Mouse (Mus musculus) megakaryocyte-erythroid progenitor cell, adult 5-6 weeks (primary cell): Measurements from ENCODE around the gene Recql5. TPM values are rescaled to one million over a fixed set of nuclear protein-coding genes. Genes with fewer than 3 reads are reported as not detected.

Experiments
- ATAC-seq: replicated peaks from 2 replicates; pipeline ENCODE4 v1.8.0; 2016; ENCODE audit warnings: mild to moderate bottlenecking, inconsistent platforms; ENCODE audit not compliant: severe bottlenecking, poor library complexity, low FRiP score, low TSS enrichment
- total RNA-seq, 2 experiments: library from RNA; stranded (forward) in 1 of 2; stranded (reverse) in 1 of 2; fragments of 200-1000, 215-1000 nt in 1 of 2; fragments of >200 nt in 1 of 2; fragmentation: Nextera tagmentation in 1 of 2; gene quantifications; 2 replicates each; pipeline ENCODE4 v1.2.3; 2014 to 2017

The Recql5 gene
- 19.7 and 22.7 TPM in 2 replicates for total RNA-seq (2014; fragmentation: Nextera tagmentation)
- 17.0 and 21.0 TPM in 2 replicates for total RNA-seq (2017)

DNA sequence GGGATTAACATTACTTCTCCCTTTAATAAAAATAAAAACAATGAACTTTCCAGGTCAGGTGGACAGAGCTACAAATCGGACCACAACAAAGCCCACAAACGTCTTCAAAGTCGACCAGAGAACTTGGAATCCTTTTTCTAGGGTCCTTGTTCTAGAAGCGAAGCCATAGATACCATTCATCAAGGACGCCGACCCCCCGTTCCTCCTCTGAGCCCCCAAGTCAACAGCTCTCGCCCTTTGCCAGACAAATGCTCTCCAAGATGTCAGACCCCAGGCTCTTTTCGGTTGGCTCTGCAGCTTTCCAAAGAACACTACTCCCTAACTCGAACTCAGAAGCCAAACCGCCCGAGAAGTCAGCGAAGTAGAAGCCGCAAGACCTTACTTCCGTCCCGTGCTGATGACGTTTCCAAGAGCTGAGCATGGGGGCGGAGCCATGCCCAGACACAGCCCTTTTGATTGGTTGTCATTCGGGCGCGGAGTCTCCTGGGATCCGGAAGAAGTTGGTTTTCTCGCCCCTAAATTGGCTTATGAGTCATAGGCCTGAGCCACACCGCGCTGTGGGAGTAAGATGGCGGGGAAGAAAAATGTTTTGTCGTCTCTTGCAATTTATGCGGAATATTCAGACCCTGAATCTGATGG, at the start of gene Recql5, which contains the start of gene Sap30bp:
Gene Recql5, minus strand, starts transcription at position 370 of the 639 bp plus-strand sequence.
Gene Sap30bp, plus strand, starts transcription at position 175 of the 639 bp plus-strand sequence.
- ATAC-seq: peak; percentile 97

DNA sequence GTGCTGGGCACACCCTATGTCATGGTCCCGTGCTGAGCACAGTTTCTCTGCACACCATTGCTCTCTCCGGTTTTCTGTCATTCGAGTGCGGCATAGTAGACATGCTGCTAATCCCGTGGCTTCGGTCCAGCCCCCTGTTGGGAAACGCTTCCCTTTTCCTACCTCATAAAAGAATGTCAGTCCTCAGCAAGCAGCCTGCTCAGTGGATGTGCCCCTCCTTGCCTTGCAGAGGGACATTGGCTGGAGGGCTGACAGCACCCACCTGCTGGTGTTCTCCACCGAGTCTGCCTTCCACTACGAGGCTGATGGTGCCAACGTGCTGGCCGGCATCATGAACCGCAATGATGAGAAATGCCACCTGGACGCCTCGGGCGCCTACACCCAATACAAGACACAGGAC, 49.2 kb upstream of the Recql5 start:
- no peak for ATAC-seq

DNA sequence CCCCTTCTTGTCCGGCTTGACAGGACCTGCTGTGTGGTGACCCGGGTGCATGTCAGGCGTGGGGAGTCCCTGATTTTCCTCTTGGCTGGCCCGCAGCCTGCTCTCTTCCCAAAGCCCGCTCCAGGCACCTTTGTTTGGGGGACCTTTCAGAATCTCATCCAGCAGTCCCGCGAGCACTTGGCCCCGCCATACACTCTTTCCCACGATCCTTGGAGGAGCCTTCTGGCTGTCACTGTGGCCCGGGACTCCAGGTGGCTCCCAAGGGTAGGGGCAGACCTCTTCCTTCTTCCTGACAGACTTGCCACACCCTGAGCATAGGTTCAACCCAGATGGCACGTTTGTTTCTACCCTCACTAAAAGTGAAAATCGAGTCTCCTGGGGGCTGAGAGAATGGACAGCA, 42.3 kb upstream of the Recql5 start:
- no peak for ATAC-seq

DNA sequence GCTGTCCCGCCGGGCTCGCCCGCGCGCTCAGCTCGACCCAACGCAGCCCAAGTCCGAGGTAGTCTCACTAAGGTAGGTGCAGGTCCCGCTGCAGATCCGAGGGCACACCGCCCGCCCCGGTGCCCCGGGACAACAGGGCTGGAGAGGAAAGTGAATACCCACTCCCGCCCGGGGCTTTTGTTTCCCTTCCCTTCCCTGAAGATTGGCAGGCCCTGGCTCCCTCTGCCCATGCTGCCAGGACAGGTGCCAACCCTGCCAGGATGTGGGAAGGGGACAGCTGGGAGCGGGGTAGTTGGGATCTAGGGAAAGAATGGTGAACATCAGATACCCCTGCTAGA, 41.8 kb upstream of the Recql5 start:
- ATAC-seq: no peak

DNA sequence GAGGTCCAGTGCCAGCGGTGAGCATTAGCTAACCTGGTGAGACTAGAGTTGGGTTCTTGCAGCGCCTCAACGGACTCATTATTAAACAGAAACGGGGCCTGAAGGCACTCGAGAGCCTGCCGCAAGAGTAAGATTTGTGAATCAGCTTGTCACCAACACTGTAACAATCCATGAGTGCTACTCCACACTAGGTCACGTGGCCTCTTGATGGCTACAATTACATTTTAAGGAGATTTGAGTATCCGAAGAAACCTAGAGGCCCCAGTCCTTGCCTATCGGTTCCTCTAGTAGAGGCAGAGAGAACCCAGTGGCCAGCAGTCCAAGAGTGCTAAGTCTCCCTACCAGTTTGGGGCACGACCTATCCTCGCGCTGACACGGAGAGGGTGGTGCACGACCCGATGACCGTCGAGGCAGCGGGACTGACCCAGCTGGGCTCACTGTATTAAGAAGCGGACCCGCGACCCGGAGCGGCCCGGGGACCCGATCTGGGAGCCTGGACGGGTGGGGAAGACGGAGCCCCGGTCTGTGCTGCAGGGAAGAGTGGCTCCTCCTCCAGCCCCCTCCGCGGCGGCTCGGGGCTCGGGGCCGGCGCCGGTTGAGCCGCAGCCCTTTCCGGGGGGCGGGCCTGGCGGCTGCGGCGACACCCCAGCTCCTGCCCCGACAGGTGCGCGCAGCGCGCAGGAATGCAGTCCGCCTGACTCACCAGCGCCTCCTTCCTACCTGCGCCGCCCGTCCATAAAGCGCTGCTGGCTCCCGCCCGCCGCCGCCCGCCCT, 41.2 kb upstream of the Recql5 start, which contains the start of gene Itgb4:
Gene Itgb4, plus strand, starts transcription at position 401 of the 774 bp plus-strand sequence.
- ATAC-seq: peak; percentile 15; the same call in 1 of the 2 replicates

DNA sequence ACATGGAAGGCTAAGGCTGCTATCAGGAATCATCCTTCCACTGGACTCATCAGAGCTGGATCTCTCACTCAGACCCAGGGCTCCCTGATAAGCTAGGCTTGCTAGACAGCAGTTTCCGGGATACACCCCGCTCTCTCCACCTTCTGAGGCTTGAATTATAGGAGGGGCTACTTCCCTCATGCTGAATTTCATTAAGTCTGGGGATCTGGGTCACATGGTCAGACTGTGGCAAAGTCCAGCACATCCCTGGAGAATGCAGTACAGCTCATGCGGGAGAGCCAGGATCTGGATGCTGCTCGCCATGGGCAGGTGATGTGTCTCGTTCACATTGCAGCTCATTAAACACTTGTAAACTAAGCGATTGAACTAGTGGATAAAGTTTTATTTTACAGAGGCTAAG, 37.7 kb upstream of the Recql5 start:
- no peak for ATAC-seq

DNA sequence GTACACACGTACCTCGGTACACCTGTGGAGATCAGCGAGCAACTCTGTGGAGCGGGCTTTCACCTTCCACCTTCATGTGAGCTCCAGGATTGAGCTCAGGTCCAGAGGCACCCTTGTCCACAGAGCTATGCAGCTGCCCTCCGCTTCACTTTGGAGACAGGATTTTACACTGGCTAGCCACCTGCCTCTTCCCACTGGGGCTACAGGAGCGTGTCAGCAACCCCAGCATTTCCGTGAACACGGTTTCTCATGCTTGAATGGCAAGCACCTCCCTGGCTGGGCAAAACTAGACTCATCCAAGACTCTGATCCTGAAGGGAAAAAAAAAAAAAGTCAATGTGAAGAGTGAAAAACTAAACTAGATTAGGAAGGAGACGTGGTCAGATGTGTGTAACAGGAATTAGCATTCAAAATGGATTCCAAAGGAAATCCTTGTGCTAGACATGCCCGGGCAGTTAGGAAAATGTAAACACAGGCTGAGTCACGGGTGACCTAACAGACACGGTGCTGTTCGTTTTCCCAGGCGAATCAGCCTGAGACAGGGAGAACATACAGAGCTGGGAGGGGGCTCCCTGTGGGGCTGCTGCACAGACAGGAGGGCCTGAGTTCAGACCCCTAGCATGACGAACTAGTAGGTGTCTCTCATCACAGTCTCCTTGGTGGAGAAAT, 36.9 kb upstream of the Recql5 start:
- ATAC-seq: no peak

DNA sequence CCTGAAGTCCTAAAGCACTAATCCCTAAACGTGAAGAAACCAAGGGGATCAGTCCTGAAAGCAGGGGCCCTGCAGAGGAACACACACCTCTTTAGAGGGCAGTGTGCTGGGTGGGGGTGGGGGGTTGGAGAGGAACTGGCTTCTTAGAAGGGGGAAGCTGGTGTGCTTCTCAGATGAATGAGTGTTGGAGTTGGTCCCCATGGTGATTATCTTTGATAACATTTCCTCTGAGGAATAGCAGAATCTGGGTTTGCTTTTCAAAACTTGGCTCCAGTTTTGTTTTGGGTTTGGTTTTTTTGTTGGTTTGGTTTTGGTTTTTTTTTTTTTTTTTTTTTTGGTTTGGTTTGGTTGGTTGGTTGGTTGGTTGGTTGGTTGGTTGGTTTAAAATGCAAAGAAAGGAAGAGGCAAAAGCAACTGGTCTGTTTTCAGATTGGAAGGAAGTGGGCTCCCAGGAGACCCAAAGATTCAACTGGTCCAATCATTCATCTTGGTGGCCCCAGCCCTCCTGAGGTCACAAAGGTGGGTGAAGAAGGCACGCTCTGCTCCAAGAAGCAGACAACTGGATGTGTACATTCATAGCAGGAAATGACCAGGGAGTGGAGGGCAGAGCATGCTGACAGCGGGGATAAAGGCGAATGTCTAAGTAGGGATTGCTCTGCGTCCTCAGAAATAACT, 35.6 kb upstream of the Recql5 start:
- no peak for ATAC-seq

DNA sequence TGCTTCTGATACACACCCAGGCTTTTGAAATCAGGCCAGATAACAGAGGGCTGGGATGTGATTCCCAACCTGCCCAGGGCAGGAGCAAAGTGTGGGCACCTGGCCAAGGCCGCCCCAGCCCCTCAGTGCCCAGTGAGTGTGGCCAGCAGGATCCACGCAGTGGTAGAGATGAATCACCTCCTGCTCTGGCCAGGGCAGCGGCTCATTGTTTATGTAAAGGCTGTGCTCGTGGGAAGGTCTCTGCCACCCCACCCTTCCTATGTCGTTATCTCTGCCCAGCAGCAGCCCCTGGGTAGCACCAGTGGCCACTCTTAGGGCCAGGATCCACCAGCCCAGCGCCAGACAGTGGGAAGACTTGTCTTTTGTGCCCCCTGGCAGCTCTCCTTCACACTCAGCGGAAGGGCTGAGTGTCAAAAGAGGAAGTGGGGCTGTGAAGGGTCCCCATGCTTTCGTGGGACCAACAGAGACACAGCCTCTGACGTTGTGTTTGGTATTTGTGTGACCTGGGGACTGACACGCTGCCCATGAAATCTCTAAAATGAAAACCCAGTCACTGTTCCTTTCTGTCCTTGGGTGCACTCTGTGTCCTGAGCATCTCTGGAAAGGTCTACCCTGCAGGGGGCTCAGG, 31.8 kb upstream of the Recql5 start:
- peak; percentile 74 for ATAC-seq

DNA sequence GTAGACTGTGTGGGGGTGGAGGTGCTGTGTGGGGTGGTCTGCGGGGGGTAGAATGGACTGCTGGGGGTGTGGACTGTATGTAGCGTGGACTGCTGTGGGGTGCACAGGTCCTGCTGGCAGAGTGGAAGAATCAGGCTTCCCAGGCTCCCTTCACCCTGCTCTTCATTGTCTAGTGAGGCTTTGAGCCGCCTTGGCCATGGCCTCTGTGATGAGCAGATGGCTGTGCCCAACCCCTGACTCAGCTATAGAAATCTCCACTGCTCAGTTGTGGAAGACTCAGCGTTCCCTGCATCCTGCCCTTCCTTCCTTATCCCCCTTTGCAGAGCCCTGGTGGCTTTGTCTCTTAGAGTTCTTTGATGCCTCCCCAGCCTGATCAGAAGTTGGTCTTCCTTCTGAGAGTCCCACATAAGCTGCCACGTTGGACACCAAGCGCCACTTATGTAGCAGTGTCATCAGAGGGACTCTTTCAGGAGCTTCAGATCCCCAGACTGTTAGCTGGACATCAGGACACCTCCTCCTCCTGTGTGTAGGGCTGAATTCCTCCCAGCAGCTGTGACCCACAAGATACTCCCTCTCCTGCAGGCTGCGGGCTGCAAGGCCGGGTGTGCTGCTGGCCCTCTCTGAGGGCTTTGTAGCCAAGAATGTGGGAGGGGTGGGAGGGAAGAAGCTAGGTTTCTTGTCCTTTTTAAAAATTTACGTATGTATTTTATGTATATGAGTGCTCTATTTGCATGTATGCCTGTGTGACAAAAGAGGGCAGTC, 29.6 kb upstream of the Recql5 start:
- ATAC-seq: no peak

DNA sequence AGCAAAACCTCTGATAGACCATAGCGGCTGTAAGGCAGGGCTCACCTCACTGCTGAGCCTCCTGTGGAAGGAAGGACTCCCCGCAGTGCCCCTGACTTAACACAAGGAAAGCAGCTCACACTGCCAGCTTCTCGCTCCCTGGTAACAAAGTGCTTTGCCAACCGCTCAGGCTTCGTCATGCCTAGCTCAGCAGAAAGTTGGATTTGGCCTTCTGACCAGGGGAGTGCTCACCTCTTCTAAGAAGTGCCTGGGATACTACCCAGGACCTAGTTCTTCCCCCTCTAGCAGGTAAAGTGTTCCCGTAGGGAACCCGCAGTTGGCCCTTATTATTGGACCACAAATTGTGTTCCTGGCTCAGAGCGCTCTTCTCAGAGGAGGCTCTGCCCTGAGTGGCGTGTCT, 25.7 kb upstream of the Recql5 start:
- no peak for ATAC-seq

DNA sequence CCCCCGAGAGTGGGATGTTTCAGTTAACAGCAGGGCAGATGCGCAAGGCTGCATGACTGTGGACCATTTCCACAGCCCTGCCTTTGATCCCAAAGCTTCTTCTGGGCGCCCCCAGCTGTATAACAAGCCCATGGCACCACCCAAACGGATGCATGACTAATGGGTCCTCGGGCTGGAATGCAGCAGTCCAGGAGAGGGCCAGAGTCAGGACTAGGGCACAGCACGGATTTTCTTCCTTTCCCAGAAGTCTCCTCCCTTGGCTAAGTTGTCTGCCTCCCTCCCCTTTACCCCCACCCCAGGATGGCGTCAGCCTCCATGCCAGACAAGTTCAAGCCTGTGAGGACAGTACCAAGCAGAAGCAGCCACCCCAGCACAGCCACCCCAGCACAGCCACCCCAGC, 24.7 kb upstream of the Recql5 start:
- no peak for ATAC-seq

DNA sequence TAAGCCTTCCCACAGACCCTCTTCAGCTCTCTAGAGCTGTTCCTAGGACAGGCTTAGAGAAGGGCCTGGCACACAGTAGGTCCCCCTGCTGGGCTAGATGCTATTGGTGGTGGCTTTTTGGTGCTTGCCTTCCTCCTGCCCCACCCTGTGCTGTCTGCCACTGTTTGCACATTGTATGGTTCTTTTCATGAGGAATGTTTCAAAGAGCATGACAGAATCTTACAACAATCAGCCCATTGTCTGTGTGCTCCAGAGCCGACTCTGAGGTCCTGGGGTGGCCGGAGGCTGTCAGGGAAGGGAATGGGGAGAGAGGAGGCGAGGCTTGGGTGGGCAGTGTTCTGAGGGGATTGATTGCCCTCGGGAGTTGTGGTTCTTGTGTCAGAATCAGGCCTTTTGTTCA, 23.2 kb upstream of the Recql5 start:
- no peak for ATAC-seq

DNA sequence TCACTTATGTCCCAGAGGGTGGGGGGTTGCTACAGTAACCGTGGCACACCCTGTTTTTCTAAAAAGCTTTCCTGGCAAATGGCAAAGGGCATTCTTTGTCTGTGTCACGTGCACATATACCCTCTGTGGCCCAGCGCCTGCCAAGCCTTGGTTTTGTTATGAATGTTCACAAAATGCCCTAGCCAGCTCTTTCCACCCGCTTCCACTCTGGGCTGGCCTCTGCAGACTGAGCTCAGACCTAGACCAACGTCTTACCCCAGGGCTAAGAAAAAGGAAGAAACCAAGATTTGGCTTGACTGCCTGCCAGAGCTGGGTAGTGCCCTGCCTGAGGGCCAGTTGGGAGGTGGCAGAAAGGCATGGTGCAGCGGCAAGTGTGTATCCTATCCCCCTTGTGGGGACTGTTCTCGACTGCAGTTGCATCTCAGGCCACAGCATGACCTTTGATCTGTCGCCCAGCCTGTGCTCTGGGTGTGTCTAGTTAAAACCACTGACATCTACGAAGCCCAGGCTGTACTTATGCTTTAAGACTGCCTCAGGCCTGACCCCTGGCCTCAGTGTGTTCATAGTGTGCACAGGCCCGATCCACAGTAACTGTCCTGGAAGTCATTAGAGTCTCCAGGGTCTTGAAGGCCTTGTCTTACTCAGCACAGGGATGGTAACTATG, 22.1 kb upstream of the Recql5 start:
- 0 out of 2 replicates have a peak, but pooled peaks have one; percentile 13 for ATAC-seq

DNA sequence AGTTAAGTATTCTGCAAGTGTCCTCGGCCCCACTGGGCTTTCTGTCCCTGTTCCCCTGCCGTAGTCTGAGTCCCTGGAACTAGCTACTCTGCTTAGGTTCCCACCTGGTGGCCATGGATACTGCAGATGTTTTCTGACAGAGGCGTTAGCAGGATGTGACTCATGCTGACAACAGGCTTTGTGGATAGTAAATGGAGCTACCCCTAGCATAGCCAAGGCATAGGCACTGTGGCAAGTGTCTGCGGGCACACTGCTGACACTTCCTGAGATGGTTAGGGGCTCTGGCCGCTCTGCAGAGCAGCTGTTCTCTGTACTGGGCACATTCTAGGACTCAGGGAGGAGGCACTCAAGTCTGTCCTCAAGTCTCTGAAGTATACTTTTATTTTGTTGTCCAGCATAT, 21.4 kb upstream of the Recql5 start:
- ATAC-seq: no peak

DNA sequence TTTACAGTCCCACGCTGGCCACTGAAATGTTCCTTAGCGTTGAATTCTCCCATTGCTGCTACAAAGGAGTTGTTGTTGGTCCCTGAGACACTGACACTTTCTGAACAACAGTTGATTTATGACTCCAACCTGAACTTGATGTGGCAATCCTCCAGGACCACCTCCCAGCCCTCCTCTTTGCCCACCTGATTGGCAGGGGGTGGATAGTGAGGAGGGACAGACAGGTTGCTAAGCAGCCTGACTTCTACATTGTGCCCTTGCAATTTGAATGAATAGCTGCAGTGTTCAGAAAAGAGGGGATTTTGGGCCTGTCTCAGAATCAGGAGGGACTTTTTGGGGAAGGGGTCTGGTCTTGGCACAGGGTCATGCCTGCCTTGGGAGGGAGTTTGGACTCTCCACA, 17.4 kb upstream of the Recql5 start:
- ATAC-seq: no peak

DNA sequence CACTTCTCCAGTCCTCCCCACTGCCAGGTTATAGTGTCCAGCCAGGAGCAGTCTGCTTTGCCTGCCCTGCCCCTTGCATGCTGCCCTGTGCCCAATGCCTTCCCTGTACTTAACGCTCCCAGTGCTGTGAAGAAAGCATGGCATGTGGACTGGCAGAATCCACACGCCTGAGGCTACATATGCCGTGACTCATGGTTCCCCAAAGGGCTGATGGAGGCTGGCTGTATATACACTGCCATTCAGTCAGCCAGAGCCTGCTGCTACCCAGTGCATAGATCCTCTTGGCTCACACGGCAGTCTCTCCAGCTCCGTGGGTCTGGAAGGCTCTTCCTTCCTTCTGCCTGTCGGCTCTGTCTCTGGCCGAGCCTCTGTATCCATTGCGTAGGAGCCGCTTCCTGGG, 15.0 kb upstream of the Recql5 start:
- ATAC-seq: no peak

DNA sequence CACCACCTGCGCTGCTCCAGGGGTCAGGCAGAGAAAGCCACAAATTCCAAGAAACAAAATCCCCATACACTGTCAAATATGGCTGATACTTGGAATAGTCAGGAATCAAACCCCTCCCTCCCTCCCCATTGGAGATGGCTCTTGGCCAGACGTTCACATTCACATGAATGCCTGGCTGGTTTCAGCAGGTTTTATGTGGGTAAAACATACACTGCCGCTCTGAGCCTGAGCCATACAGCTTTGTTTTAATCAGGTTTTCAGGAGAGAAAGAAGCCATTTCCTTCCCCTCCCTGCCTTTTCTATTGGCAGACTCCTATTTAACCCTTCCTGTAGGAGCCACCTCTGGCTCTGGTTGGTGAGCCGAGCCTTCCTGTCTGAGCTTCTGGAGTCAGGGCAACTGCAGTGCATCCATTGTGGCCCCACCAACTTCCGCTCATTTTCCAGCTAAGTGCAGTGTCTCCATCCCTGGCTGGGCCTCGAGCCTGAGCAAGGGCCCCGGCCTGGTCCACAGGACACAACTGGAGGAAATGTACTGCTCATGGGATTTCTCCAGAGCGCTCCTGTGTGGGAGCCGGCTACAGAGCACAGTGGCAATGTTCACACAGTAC, 13.0 kb upstream of the Recql5 start:
- no peak for ATAC-seq
